Mouse (Mus musculus) liver, embryonic 16.5 days (tissue): ENCODE data around the gene Efs. TPM values are rescaled to one million over a fixed set of nuclear protein-coding genes. Genes with fewer than 3 reads are reported as not detected.

Experiments used
- ATAC-seq: fragments of 200-750 bp; cut with Nextera tagmentation; 2 replicates; pipeline ENCODE4 v1.8.0; 2017; ENCODE audit warnings: low read depth, mild to moderate bottlenecking, moderate number of reproducible peaks, moderate library complexity
- H3K27ac ChIP-seq: fragments of 300-500 bp; sonication (generic); 2 replicates; pipeline ENCODE4 v1.5.1; 2014; ENCODE audit warnings: mild to moderate bottlenecking, low read length
- H3K27me3 ChIP-seq: fragments of 300-500 bp; sonication (generic); 2 replicates; pipeline ENCODE4 v1.6.1; 2014; ENCODE audit warnings: low read depth, low read length, mixed read lengths; ENCODE audit not compliant: control insufficient read depth, insufficient read depth
- H3K36me3 ChIP-seq: fragments of 300-500 bp; sonication (generic); 2 replicates; pipeline ENCODE4 v1.6.1; 2014; ENCODE audit warnings: mild to moderate bottlenecking; ENCODE audit not compliant: control insufficient read depth, insufficient read depth
- H3K4me1 ChIP-seq: fragments of 300-500 bp; sonication (generic); 2 replicates; pipeline ENCODE4 v1.6.1; 2014; ENCODE audit warnings: low read depth, low read length, mixed read lengths; ENCODE audit not compliant: control insufficient read depth
- H3K4me2 ChIP-seq: fragments of 300-500 bp; sonication (generic); 2 replicates; pipeline ENCODE4 v1.6.1; 2014; ENCODE audit warnings: low read depth, low read length, mixed read lengths
- H3K4me3 ChIP-seq: fragments of 300-500 bp; sonication (generic); 2 replicates; pipeline ENCODE4 v1.5.1; 2014; ENCODE audit warnings: low read depth, mild to moderate bottlenecking, low read length
- H3K9ac ChIP-seq: fragments of 300-500 bp; sonication (generic); 2 replicates; pipeline ENCODE4 v1.6.1; 2014; ENCODE audit warnings: low read depth, low read length
- H3K9me3 ChIP-seq: fragments of 300-500 bp; sonication (generic); replicated peaks from 2 replicates; pipeline ENCODE4 v1.6.1; 2016; ENCODE audit warnings: low read length; ENCODE audit not compliant: control insufficient read depth
- WGBS: fragments of 180-500 bp; shearing (Covaris S2); extraction: QIAGEN DNeasy Blood & Tissue Kit; methylation state at CpG from one replicate; pipeline ENCODE4 v1.1.7; 2014; ENCODE audit not compliant: insufficient replicate concordance; 5-methylcytosine and 5-hydroxymethylcytosine counted together
- microRNA counts: library from miRNA; unstranded; fragments of <30 nt; microRNA quantifications from one replicate; lab custom pipeline; 2016
- microRNA-seq: library from miRNA; unstranded; fragments of <30 nt; microRNA quantifications from one replicate; pipeline ENCODE4, GENCODE M21; 2016
- polyA plus RNA-seq: library from polyadenylated mRNA; unstranded; fragments of >200 nt; fragmentation: Nextera tagmentation; extraction: Ambion mirVana; gene quantifications from 2 replicates; pipeline ENCODE4 v1.2.1, GENCODE M21; 2015

Efs gene
- polyA plus RNA-seq, 1 experiment from 2014 or later = 0.42 TPM

DNA sequence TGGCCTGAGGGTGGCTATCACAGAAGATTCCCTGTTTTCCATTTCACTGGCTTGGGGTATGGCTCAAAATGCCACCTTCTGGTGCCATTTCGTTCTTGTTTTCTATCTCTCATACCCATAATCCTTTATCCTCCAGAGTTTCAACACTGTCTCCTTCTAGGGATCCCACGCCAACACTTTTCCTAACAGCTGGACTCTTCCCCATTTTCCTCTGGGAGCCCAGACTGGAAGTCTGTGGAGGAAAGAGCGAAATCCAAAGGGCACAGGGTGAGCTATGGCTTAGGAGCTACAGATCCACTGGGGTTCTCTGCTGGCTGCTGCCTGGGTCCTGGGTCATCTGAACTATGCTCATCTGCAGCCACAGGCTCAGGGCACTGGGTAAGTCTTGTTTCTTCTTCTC is 51.8 kb downstream of the Efs start:
- no peak for ATAC-seq
- Histone ChIP-seq H3K9me3 (no peaks in the 10 kb centered on the region), H3K9ac (no peak overlapping the region), H3K36me3 (no peaks in the 10 kb centered on the region), H3K4me1 (peaks cover 18% of the 10 kb centered on the region), H3K4me2 (no peak overlapping the region), H3K4me3 (no peak overlapping the region), H3K27ac (no peak overlapping the region), H3K27me3 (peaks cover 3% of the 10 kb centered on the region)
- WGBS = 74% methylated on average over 3 of the region's 3 CpGs

DNA sequence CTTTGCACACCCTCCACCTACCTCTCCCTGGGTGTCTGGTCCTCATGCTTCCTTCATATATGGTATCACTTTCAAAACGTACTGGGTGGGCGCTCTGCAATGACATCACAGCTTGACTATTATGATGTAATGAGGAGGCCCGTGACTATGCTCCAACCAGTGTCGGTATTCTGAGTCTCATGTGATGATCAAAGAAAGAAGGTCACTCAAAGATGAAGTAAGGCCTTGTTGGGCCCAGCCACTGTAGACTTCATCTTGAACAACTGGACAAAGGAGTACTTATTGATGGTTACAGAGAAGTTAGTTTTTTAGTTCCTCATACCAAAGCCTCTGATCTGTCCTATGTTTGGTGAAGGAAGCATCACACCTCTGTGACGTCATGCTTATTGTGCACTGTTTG is 55.1 kb downstream of the Efs start, which contains the start of gene Homez:
Homez (minus strand) TSS at position 101 of the 400 bp plus-strand sequence.
- Histone ChIP-seq H3K4me1 (peaks cover 4% of the 10 kb centered on the region), H3K27ac (no peak within 1 kb of the TSS), H3K27me3 (no peaks in the 10 kb centered on the region; the same call in none of the 2 replicates), H3K9ac (no peak within 1 kb of the TSS), H3K9me3 (no peaks in the 10 kb centered on the region), H3K4me3 (no peak within 1 kb of the TSS), H3K4me2 (no peak within 1 kb of the TSS), H3K36me3 (no peaks in the 10 kb centered on the region)
- no peak for ATAC-seq
- 69% methylated on average over 5 of the region's 5 CpGs for WGBS

DNA sequence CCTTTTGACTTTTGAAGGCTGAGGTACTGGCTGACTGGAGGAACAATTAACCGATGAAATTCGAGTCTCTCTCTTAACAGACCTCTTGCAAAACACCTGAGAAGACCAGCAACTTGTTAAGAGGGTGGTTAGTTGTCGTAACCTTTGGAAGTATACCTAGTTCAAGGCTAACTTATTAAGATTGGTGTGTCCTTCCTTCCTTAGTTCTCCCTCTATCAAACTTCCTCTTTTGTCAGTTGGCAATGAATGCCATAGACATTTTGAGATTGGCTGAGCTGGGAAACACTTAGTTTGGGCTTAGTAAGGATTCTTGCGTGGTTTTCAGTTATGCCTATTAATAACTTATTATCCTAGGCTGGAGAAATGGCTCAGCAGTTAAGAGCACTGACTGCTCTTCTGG is 57.9 kb downstream of the Efs start:
- no peak for ATAC-seq
- 60% methylated on average over 4 of the region's 4 CpGs for WGBS
- no peaks in the 10 kb centered on the region for H3K9me3 ChIP-seq

DNA sequence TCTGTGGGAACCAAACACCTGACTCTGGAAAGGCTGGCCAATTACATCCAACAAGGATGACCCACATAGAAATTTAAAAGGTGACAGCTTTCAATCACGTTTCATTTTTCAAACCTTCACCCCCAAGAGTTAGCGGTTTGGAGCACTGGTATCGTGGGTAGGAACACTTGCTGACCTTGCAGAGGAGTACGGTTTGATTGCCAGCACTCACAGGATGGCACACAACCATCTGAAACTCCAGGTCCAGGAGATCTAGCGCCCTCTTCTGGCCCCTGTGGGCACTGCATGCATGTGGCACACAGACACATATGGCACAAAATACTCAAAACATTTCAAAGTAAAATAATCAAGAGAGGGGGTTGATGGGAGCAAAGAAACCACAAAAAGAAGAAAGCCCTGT is 59.0 kb downstream of the Efs start:
- no peak overlapping the region for H3K9ac ChIP-seq
- no peaks in the 10 kb centered on the region for H3K36me3 ChIP-seq
- no peaks in the 10 kb centered on the region for H3K9me3 ChIP-seq
- no peak overlapping the region for H3K4me3 ChIP-seq
- no peak for ATAC-seq
- H3K27ac ChIP-seq = no peak overlapping the region
- 56% methylated on average over 5 of the region's 5 CpGs for WGBS
- H3K4me1 ChIP-seq = peaks cover 4% of the 10 kb centered on the region
- H3K27me3 ChIP-seq = no peaks in the 10 kb centered on the region
- no peak overlapping the region for H3K4me2 ChIP-seq

More for the DNA sequence above, 57.9 kb downstream of the Efs start:
- no peak overlapping the region for H3K4me2 ChIP-seq
- H3K4me3 ChIP-seq = no peak overlapping the region
- H3K27ac ChIP-seq = no peak overlapping the region
- H3K4me1 ChIP-seq = peaks cover 4% of the 10 kb centered on the region
- H3K9ac ChIP-seq = no peak overlapping the region
- H3K36me3 ChIP-seq = no peaks in the 10 kb centered on the region
- no peaks in the 10 kb centered on the region for H3K27me3 ChIP-seq

MicroRNAs encoded within 50 kb of the gene (microRNA counts, 519-probe panel; counts per million panel counts)
- microRNA mmu-miR-208a (lab: Ali Mortazavi, UCI) = 1,269 counts per million, percentile 9 among the panel's probes with 10 or more counts
- microRNA mmu-miR-208b (lab: Ali Mortazavi, UCI) = 1,228 counts per million, percentile 9 among the panel's probes with 10 or more counts

Small RNAs within 50 kb of the gene (microRNA-seq; reads per million reads assigned to microRNA genes)
- gene Mir208a = 3.2 reads per million, percentile 10 among the genes with 10 or more reads in this experiment
- gene Mir208b = 53.9 reads per million, percentile 47 among the genes with 10 or more reads in this experiment

Other genes starting within 250 kb of the Efs start
- gene 1700123O20Rik, start 239.9 kb downstream of the Efs start, polyA plus RNA-seq = 40.2 and 42.6 TPM in 2 replicates
- gene Acin1, start 239.2 kb downstream of the Efs start, polyA plus RNA-seq = 43.5 and 45.1 TPM in 2 replicates
- 0.05 and 0.06 TPM in 2 replicates for gene Gm29776, start 227.3 kb downstream of the Efs start, polyA plus RNA-seq
- 10.4 and 11.7 TPM in 2 replicates for gene Cebpe, start 214.0 kb downstream of the Efs start, polyA plus RNA-seq
- 3.0 and 4.9 TPM in 2 replicates for gene Slc7a8, start 144.2 kb downstream of the Efs start, polyA plus RNA-seq
- not detected in 2 replicates for gene Rnf212b, start 112.0 kb downstream of the Efs start, polyA plus RNA-seq
- gene Homez, start 55.2 kb downstream of the Efs start, polyA plus RNA-seq = 2.4 and 2.7 TPM in 2 replicates
- gene Ppp1r3e, start 48.6 kb downstream of the Efs start, polyA plus RNA-seq = 0.51 and 0.55 TPM in 2 replicates
- 0.42 and 0.69 TPM in 2 replicates for gene Bcl2l2, start 42.7 kb downstream of the Efs start, polyA plus RNA-seq
- 0.11 TPM in 1 of 2 replicates, not detected in the other for gene Gm20521, start 42.7 kb downstream of the Efs start, polyA plus RNA-seq
- gene Pabpn1, start 33.6 kb downstream of the Efs start, polyA plus RNA-seq = 30.1 and 32.0 TPM in 2 replicates
- gene Slc22a17, start 13.0 kb downstream of the Efs start, polyA plus RNA-seq = 1.3 and 1.5 TPM in 2 replicates
- gene Il25, start 6.6 kb upstream of the Efs start, polyA plus RNA-seq = not detected in 2 replicates
- gene Cmtm5, start 10.1 kb upstream of the Efs start, polyA plus RNA-seq = 0.20 TPM in 1 of 2 replicates, not detected in the other
- 0.51 and 0.54 TPM in 2 replicates for gene Myh6, start 40.8 kb upstream of the Efs start, polyA plus RNA-seq
- not detected in 2 replicates for gene Gm17428, start 50.8 kb upstream of the Efs start, polyA plus RNA-seq
- gene Myh7, start 68.5 kb upstream of the Efs start, polyA plus RNA-seq = 1.8 and 3.1 TPM in 2 replicates
- gene Ngdn, start 89.3 kb upstream of the Efs start, polyA plus RNA-seq = 28.8 and 32.0 TPM in 2 replicates
- gene Zfhx2, start 166.2 kb upstream of the Efs start, polyA plus RNA-seq = 0.84 and 1.1 TPM in 2 replicates
- 5.1 and 5.3 TPM in 2 replicates for gene Thtpa, start 168.7 kb upstream of the Efs start, polyA plus RNA-seq
- 16.9 and 19.8 TPM in 2 replicates for gene Ap1g2, start 180.5 kb upstream of the Efs start, polyA plus RNA-seq
- gene Jph4, start 190.8 kb upstream of the Efs start, polyA plus RNA-seq = not detected in 2 replicates